Comparison of ENCODE assay signal across 15 mouse cellular contexts in genomic region chr16:96655548-96655947, GRCm38 (mm10).
DNase-seq lines count a peak whose midpoint lies in the region; TF ChIP-seq lines count a peak whose summit lies in the region.
"Had no signal": no experiment of that assay in that cellular context is flagged by ENCODE, and none has a peak within 500 bp of the region (broad histone marks: within the 10 kb centered on the region; RNA-seq: fewer than 3 reads in every experiment).

No protein-coding gene starts in this region.

- peak; percentile 96 for TF ChIP-seq EP300 in CH12.LX (IDR thresholded peaks at IDR 0.05; ENCODE audit: low read length)

- TF ChIP-seq RAD21 in CH12.LX (IDR thresholded peaks at IDR 0.05; ENCODE audit: low read depth, low read length): no peak; the same call in 1 of the 2 replicates

- H3K9ac ChIP-seq in CH12.LX (ENCODE audit: insufficient read depth, low read depth): no peak overlapping the region

- no peak for TF ChIP-seq POLR2A in CH12.LX (IDR thresholded peaks at IDR 0.05; ENCODE audit: low read depth, low read length)

- in situ Hi-C loops in CH12.LX (cut with MboI; ENCODE audit: low pct_ligation_motif_present, low pct_unique_long_range_greater_than_20kb, low sequenced_read_pairs): no loop called here

- DNase-seq in CH12.LX (ENCODE audit: extremely low read depth) (peak; percentile 64), liver (no peak)
- DNase-seq: adrenal gland, adult 2 months; adrenal gland, adult 8-10 months; adrenal gland, postnatal 10 days; adrenal gland, postnatal 14 days; adrenal gland, postnatal 25 days; adrenal gland, postnatal 36 days; B cell, adult 2 months; cerebellum, adult 11 months; cerebellum, adult 11-12 months; cerebellum, adult 18-20 months; cerebellum, adult 2 months; cerebellum, adult 8-10 months had no signal

- H3K9me3 ChIP-seq in CH12.LX (replicated peaks; ENCODE audit: low read length): no peaks in the 10 kb centered on the region
- H3K9me3 ChIP-seq: G1E had no signal

- dilution Hi-C loops in CH12.LX (cut with MboI; ENCODE audit: extremely low pct_ligation_motif_present, extremely low pct_unique_long_range_greater_than_20kb, low sequenced_read_pairs): no loop called here

- no peak overlapping the region for H3K4me2 ChIP-seq in CH12.LX (ENCODE audit: insufficient read depth, low read depth, poor library complexity, severe bottlenecking)

- no peak overlapping the region for H3K27ac ChIP-seq in CH12.LX (ENCODE audit: insufficient read depth, low read depth)

- no peak for TF ChIP-seq CTCF in CH12.LX (conservative IDR thresholded peaks at IDR 0.05 in 1 of 2, IDR thresholded peaks at IDR 0.05 in 1 of 2; ENCODE audit: low read depth in 2 of 2, low read length in 2 of 2)

- no peaks in the 10 kb centered on the region for H3K27me3 ChIP-seq in CH12.LX (replicated peaks)

- peaks cover 0 to 26% of the 10 kb centered on the region in 2 experiments; a peak in 3 of 4 replicates for H3K4me1 ChIP-seq in CH12.LX (ENCODE audit: control insufficient read depth in 1 of 2, insufficient read depth in 2 of 2)

- no peaks in the 10 kb centered on the region for H3K79me2 ChIP-seq in CH12.LX (replicated peaks; ENCODE audit: control insufficient read depth, extremely low read depth, insufficient read depth, poor library complexity, severe bottlenecking)

- H3K36me3 ChIP-seq in CH12.LX (replicated peaks in 1 of 2; ENCODE audit: control insufficient read depth in 1 of 2, insufficient read depth in 1 of 2, low read length in 1 of 2): no peaks in the 10 kb centered on the region
- H3K36me3 ChIP-seq: G1E had no signal

- H3K4me3 ChIP-seq in CH12.LX (replicated peaks in 1 of 3; ENCODE audit: low read depth in 2 of 3, low read length in 2 of 3, poor library complexity in 1 of 3): no peak overlapping the region

TF ChIP-seq in CH12.LX, 34 proteins besides CTCF, POLR2A, EP300 and RAD21:
- TF ChIP-seq JUND (conservative IDR thresholded peaks at IDR 0.05; ENCODE audit: low read depth, low read length) (peak; percentile 85), NRF1 (IDR thresholded peaks at IDR 0.05; ENCODE audit: low read depth, low read length) (no peak), MAFK (IDR thresholded peaks at IDR 0.05; ENCODE audit: insufficient replicate concordance, low read length) (peak; percentile 75), BHLHE40 (IDR thresholded peaks at IDR 0.05; ENCODE audit: low read depth, low read length) (peak; percentile 51; the same call in 1 of the 2 replicates), POLR2AphosphoS2 (IDR thresholded peaks at IDR 0.05; ENCODE audit: low read depth, low read length) (no peak), ETS1 (conservative IDR thresholded peaks at IDR 0.05; ENCODE audit: low read depth, low read length) (peak; percentile 17; the same call in 1 of the 2 replicates), RCOR1 (conservative IDR thresholded peaks at IDR 0.05; ENCODE audit: low read depth, low read length) (0 out of 2 replicates have a peak, but pooled peaks have one; percentile 32), IRF4 (IDR thresholded peaks at IDR 0.05; ENCODE audit: low read depth, low read length) (peak; percentile 92), MEF2A (IDR thresholded peaks at IDR 0.05; ENCODE audit: borderline replicate concordance, low read depth, low read length) (peak; percentile 60; the same call in 1 of the 2 replicates), JUN (IDR thresholded peaks at IDR 0.05; ENCODE audit: insufficient read depth, low read depth, low read length) (peak; percentile 75), ZMIZ1 (IDR thresholded peaks at IDR 0.05; ENCODE audit: low read depth, low read length) (no peak)
